Mouse (Mus musculus) myocyte (in vitro differentiated cells): Measurements from ENCODE around the gene Dnaaf1.

ENCODE experiments used
- CEBPB ChIP-seq: IDR thresholded peaks from 2 replicates; pipeline ENCODE4 v1.6.1; 2011; ENCODE audit warnings: mild to moderate bottlenecking, moderate library complexity; ENCODE audit not compliant: poor library complexity, insufficient read depth, severe bottlenecking
- E2F4 ChIP-seq: IDR thresholded peaks from one replicate; pipeline ENCODE4 v1.6.1; 2011; ENCODE audit warnings: mild to moderate bottlenecking, control low read depth, moderate library complexity; ENCODE audit not compliant: insufficient read depth
- MYOD1 ChIP-seq, 3 experiments: IDR thresholded peaks; one replicate each; pipeline ENCODE4 v1.6.1; 2011; ENCODE audit warnings: control low read depth in 2 of 3, low read depth in 2 of 3, mild to moderate bottlenecking in 2 of 3, moderate library complexity in 1 of 3; ENCODE audit not compliant: insufficient read length in 2 of 3, control insufficient read depth in 1 of 3
- POLR2A ChIP-seq: IDR thresholded peaks from one replicate; pipeline ENCODE4 v1.6.1; 2011; ENCODE audit warnings: low read depth, mild to moderate bottlenecking, control low read depth, moderate library complexity; ENCODE audit not compliant: insufficient read length
- POLR2AphosphoS2 ChIP-seq: IDR thresholded peaks from one replicate; pipeline ENCODE4 v1.6.1; 2011; ENCODE audit warnings: low read depth, control low read depth; ENCODE audit not compliant: insufficient read length
- TCF12 ChIP-seq: IDR thresholded peaks from one replicate; pipeline ENCODE4 v1.6.1; 2011; ENCODE audit warnings: mild to moderate bottlenecking, control low read depth; ENCODE audit not compliant: poor library complexity, insufficient read depth, severe bottlenecking
- TCF3 ChIP-seq: IDR thresholded peaks from one replicate; pipeline ENCODE4 v1.6.1; 2011; ENCODE audit warnings: low read depth, control low read depth; ENCODE audit not compliant: insufficient read length
- USF1 ChIP-seq: IDR thresholded peaks from one replicate; pipeline ENCODE4 v1.6.1; 2011; ENCODE audit warnings: low read depth, mild to moderate bottlenecking, control low read depth, moderate library complexity

GRCm38 (mm10) chr8:119548560-119549113 lies 26.4 kb upstream of the Dnaaf1 start:
- TF ChIP-seq TCF12 (no peak), POLR2AphosphoS2 (no peak), CEBPB (no peak), POLR2A (no peak), USF1 (no peak), E2F4 (no peak), MYOD1 (IDR thresholded peaks at IDR 0.05; ENCODE audit: control insufficient read depth in 1 of 3, insufficient read length in 2 of 3, low read depth in 2 of 3) (no peak), TCF3 (no peak)
